Mouse (Mus musculus): ENCODE results near the gene Fam98a.

GRCm38 (mm10) chr17:75532469-75532986, 19.2 kb downstream of the Fam98a start:
- TF ChIP-seq CTCF (IDR thresholded peaks at IDR 0.05; ENCODE audit: insufficient read depth, low read length), result no peak
- TF ChIP-seq POLR2A (IDR thresholded peaks at IDR 0.05; ENCODE audit: borderline replicate concordance, extremely low read depth, low read depth, low read length), result no peak
